Mouse (Mus musculus) myocyte (in vitro differentiated cells): ENCODE data around the gene Kmt2c. TPM values are rescaled to one million over a fixed set of nuclear protein-coding genes. Genes with fewer than 3 reads are reported as not detected.

ENCODE experiments used
- H3K27me3 ChIP-seq: one replicate; pipeline ENCODE4 v1.6.1; 2011; ENCODE audit not compliant: control insufficient read depth, insufficient read depth, insufficient read length
- H3K36me3 ChIP-seq: one replicate; pipeline ENCODE4 v1.6.1; 2011; ENCODE audit not compliant: control insufficient read depth, insufficient read depth
- H3K4me2 ChIP-seq: one replicate; pipeline ENCODE4 v1.6.1; 2011; ENCODE audit warnings: low read depth, control low read depth
- H3K4me3 ChIP-seq: one replicate; pipeline ENCODE4 v1.5.1; 2011; ENCODE audit warnings: mild to moderate bottlenecking, control low read depth, moderate library complexity
- H3K79me2 ChIP-seq: one replicate; pipeline ENCODE4 v1.6.1; 2011; ENCODE audit not compliant: control insufficient read depth, insufficient read depth
- H3ac ChIP-seq: one replicate; pipeline ENCODE4 v1.6.1; 2011; ENCODE audit not compliant: control insufficient read depth, insufficient read length
- CEBPB ChIP-seq: IDR thresholded peaks from 2 replicates; pipeline ENCODE4 v1.6.1; 2011; ENCODE audit warnings: mild to moderate bottlenecking, moderate library complexity; ENCODE audit not compliant: poor library complexity, insufficient read depth, severe bottlenecking
- E2F4 ChIP-seq: IDR thresholded peaks from one replicate; pipeline ENCODE4 v1.6.1; 2011; ENCODE audit warnings: mild to moderate bottlenecking, control low read depth, moderate library complexity; ENCODE audit not compliant: insufficient read depth
- MAX ChIP-seq: IDR thresholded peaks from one replicate; pipeline ENCODE4 v1.6.1; 2011; ENCODE audit warnings: low read depth, mild to moderate bottlenecking, control low read depth
- MYOD1 ChIP-seq, 3 experiments: IDR thresholded peaks; one replicate each; pipeline ENCODE4 v1.6.1; 2011; ENCODE audit warnings: control low read depth in 2 of 3, low read depth in 2 of 3, mild to moderate bottlenecking in 2 of 3, moderate library complexity in 1 of 3; ENCODE audit not compliant: insufficient read length in 2 of 3, control insufficient read depth in 1 of 3
- MYOG ChIP-seq, 3 experiments: IDR thresholded peaks; one replicate each; pipeline ENCODE4 v1.6.1; 2011; ENCODE audit warnings: control low read depth in 2 of 3, low read depth in 2 of 3, mild to moderate bottlenecking in 2 of 3; ENCODE audit not compliant: insufficient read length in 2 of 3, control insufficient read depth in 1 of 3, insufficient read depth in 1 of 3
- POLR2A ChIP-seq: IDR thresholded peaks from one replicate; pipeline ENCODE4 v1.6.1; 2011; ENCODE audit warnings: low read depth, mild to moderate bottlenecking, control low read depth, moderate library complexity; ENCODE audit not compliant: insufficient read length
- POLR2AphosphoS2 ChIP-seq: IDR thresholded peaks from one replicate; pipeline ENCODE4 v1.6.1; 2011; ENCODE audit warnings: low read depth, control low read depth; ENCODE audit not compliant: insufficient read length
- REST ChIP-seq: IDR thresholded peaks from one replicate; pipeline ENCODE4 v1.6.1; 2011; ENCODE audit warnings: mild to moderate bottlenecking, control low read depth, moderate library complexity; ENCODE audit not compliant: insufficient read depth, insufficient read length
- SRF ChIP-seq: IDR thresholded peaks from one replicate; pipeline ENCODE4 v1.6.1; 2011; ENCODE audit warnings: low read depth; ENCODE audit not compliant: control insufficient read depth, insufficient read length
- TCF12 ChIP-seq: IDR thresholded peaks from one replicate; pipeline ENCODE4 v1.6.1; 2011; ENCODE audit warnings: mild to moderate bottlenecking, control low read depth; ENCODE audit not compliant: poor library complexity, insufficient read depth, severe bottlenecking
- TCF3 ChIP-seq: IDR thresholded peaks from one replicate; pipeline ENCODE4 v1.6.1; 2011; ENCODE audit warnings: low read depth, control low read depth; ENCODE audit not compliant: insufficient read length
- USF1 ChIP-seq: IDR thresholded peaks from one replicate; pipeline ENCODE4 v1.6.1; 2011; ENCODE audit warnings: low read depth, mild to moderate bottlenecking, control low read depth, moderate library complexity
- polyA plus RNA-seq: library from polyadenylated mRNA; unstranded; fragments of >200 nt; fragmentation: generic; extraction: Trizol; gene quantifications from one replicate; pipeline ENCODE4 v1.2.1, GENCODE M21; 2012; ENCODE audit warnings: missing spikeins

Gene Kmt2c
- polyA plus RNA-seq, 1 experiment, result 4.1 TPM

- no peak overlapping the region for H3K4me3 ChIP-seq
- no peaks in the 10 kb centered on the region for H3K36me3 ChIP-seq
- H3ac ChIP-seq, result no peak overlapping the region
- no peaks in the 10 kb centered on the region for H3K27me3 ChIP-seq
- H3K4me2 ChIP-seq, result no peak overlapping the region
- TF ChIP-seq MAX (no peak), POLR2AphosphoS2 (no peak), SRF (no peak)
- H3K79me2 ChIP-seq, result no peaks in the 10 kb centered on the region
Observed at GRCm38 (mm10) chr5:25533298-25533697, 34.7 kb upstream of the Kmt2c start.

DNA sequence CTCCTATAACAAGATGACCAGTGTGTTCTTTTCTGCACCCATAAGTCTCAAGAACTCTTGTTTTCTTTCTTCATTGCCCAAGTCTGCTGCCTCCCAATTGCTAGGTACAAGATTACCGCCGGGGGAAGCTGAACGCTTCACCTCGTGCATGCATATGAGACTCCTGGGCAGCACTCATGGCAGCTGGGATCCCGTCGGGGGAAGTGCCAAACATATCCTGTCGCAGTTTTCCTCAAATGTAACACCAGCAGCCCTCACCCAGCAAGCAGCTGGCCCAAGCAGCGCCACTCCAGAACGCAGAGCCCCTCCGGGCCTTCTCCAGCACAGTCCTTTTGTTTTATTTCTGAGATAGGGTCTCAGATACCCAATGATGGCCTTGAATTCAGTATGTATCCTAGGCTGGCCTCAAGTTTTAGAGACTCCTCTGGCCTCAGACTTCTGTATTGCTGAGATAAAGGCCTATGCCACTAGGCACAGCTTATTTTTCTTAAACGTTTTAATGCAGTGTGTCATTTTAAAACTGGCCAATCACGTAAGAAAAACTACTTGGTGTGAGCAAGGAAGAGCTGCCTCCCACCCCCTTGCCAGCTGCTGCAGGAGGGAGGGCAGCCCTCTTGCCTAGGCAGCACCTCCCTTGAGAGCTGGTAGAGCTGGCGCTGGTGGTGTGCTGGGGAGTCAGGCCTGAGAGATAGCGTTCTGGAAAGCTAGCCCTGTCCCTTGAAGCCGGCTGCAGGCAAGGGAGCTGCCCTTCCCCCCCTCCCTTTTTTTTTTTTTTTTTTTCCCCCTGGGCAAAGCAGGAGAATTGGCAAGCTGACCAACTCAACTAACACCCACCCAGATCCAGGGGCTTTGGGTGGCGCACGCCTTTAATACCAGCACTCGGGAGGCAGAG lies 33.9 kb upstream of the Kmt2c start:
- no peaks in the 10 kb centered on the region for H3K27me3 ChIP-seq
- peak in 1 of 3 experiments; percentile 37 for TF ChIP-seq MYOD1 (IDR thresholded peaks at IDR 0.05; ENCODE audit: control insufficient read depth in 1 of 3, insufficient read length in 2 of 3, low read depth in 2 of 3)
- TF ChIP-seq MAX, result no peak
- H3K4me3 ChIP-seq, result no peak overlapping the region
- H3ac ChIP-seq, result no peak overlapping the region
- H3K79me2 ChIP-seq, result no peaks in the 10 kb centered on the region
- no peak overlapping the region for H3K4me2 ChIP-seq
- H3K36me3 ChIP-seq, result no peaks in the 10 kb centered on the region

DNA sequence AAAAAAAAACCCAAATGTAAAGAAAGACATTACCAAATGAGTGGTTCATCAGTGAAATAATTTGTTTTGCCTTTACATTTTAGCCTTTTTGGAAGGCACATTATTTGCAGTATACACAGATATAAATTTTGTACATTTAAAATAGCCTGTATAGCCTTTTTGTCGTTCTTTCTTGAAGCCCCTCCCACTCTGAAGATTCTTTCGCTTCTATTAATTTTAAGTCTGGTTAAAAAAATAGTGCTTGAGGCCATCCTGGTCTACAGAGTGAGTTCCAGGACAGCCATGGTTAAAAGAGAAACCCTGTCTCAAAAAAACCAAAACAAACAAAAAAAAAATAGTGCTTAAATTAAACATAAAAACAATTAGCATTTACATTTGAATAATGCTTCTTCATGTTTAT lies 32.0 kb upstream of the Kmt2c start:
- peak overlapping the region; percentile 85 for H3K4me2 ChIP-seq
- TF ChIP-seq POLR2A, result no peak
- TF ChIP-seq MYOG (IDR thresholded peaks at IDR 0.05; ENCODE audit: control insufficient read depth in 1 of 3, insufficient read depth in 1 of 3, insufficient read length in 2 of 3, low read depth in 2 of 3), result no peak
- TF ChIP-seq REST, result no peak
- TF ChIP-seq MAX, result no peak
- TF ChIP-seq MYOD1 (IDR thresholded peaks at IDR 0.05; ENCODE audit: control insufficient read depth in 1 of 3, insufficient read length in 2 of 3, low read depth in 2 of 3), result no peak
- no peak for TF ChIP-seq E2F4
- peak overlapping the region; percentile 32 for H3ac ChIP-seq
- H3K79me2 ChIP-seq, result no peaks in the 10 kb centered on the region
- peak overlapping the region; percentile 36 for H3K4me3 ChIP-seq
- H3K27me3 ChIP-seq, result no peaks in the 10 kb centered on the region
- no peaks in the 10 kb centered on the region for H3K36me3 ChIP-seq

GRCm38 (mm10) chr5:25529529-25530421 lies 31.2 kb upstream of the Kmt2c start:
- no peaks in the 10 kb centered on the region for H3K27me3 ChIP-seq
- peak overlapping the region; percentile 85 for H3K4me2 ChIP-seq
- H3K79me2 ChIP-seq, result no peaks in the 10 kb centered on the region
- H3ac ChIP-seq, result peak overlapping the region; percentile 32
- H3K36me3 ChIP-seq, result no peaks in the 10 kb centered on the region
- peak overlapping the region; percentile 36 for H3K4me3 ChIP-seq
- TF ChIP-seq POLR2AphosphoS2, result peak; percentile 34
- peak in 2 of 3 experiments; percentile 45 to 77 for TF ChIP-seq MYOD1 (IDR thresholded peaks at IDR 0.05; ENCODE audit: control insufficient read depth in 1 of 3, insufficient read length in 2 of 3, low read depth in 2 of 3)
- peak; percentile 16 for TF ChIP-seq SRF
- no peak for TF ChIP-seq REST
- peak; percentile 63 for TF ChIP-seq POLR2A
- TF ChIP-seq MYOG (IDR thresholded peaks at IDR 0.05; ENCODE audit: control insufficient read depth in 1 of 3, insufficient read depth in 1 of 3, insufficient read length in 2 of 3, low read depth in 2 of 3), result peak in 1 of 3 experiments; percentile 58
- no peak for TF ChIP-seq TCF12
- no peak for TF ChIP-seq TCF3
- no peak for TF ChIP-seq USF1
- no peak for TF ChIP-seq E2F4
- TF ChIP-seq MAX, result no peak
- no peak for TF ChIP-seq CEBPB

DNA sequence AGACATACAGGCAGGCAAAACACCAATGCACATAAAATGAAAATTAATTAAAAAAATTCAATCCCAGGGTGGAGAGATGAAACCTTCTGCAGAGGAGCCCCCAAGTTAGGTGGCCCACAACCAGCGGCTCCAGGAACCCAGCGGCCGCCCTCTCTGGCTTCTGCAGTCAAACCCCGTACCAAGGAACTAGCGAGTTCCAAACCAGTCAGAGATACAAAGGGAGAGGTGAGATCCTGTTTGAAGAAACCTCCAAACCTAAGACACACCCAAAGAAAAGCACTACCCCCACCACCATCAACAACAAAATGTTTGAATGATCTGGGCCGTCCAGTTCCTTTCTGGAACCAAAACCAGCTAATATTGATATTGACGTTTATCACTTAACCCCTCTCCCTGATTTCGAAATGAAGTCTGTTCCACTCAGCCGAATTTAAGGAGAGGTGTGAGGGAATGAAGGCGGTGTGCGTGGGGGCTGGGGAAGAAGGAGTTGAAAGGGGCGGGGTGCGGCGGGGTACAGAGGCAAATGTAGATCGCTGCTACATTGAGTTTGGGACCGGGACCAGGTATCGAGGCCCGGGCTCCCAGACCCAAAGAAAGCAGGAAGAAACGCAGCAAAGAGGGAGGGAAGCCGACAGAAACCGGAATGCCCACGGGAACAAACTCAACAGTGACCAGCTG lies 30.4 kb upstream of the Kmt2c start:
- TF ChIP-seq TCF12 (no peak), POLR2AphosphoS2 (peak; percentile 74), SRF (no peak), E2F4 (no peak), CEBPB (no peak), MYOD1 (IDR thresholded peaks at IDR 0.05; ENCODE audit: control insufficient read depth in 1 of 3, insufficient read length in 2 of 3, low read depth in 2 of 3) (no peak), TCF3 (no peak), USF1 (no peak), POLR2A (no peak)
- no peaks in the 10 kb centered on the region for H3K27me3 ChIP-seq
- H3ac ChIP-seq, result peak overlapping the region; percentile 32
- peak overlapping the region; percentile 62 for H3K4me2 ChIP-seq
- peak overlapping the region; percentile 36 for H3K4me3 ChIP-seq
- no peaks in the 10 kb centered on the region for H3K79me2 ChIP-seq
- no peaks in the 10 kb centered on the region for H3K36me3 ChIP-seq
